Mouse (Mus musculus) spleen, postnatal 36 days (tissue): ENCODE results near the gene Cops4.

Source experiments
- DNase-seq, 2 experiments: peaks; one replicate each; pipeline ENCODE4 v3.0.0; 2022; ENCODE audit warnings: low spot score in 2 of 2, mixed read lengths in 1 of 2

The Cops4 gene

GRCm38 (mm10) chr5:100536638-100537037 is 18.5 kb downstream of the Cops4 start:
- peak; percentile 42 to 48 for DNase-seq

- peak; percentile 14 to 28 for DNase-seq
Observed at GRCm38 (mm10) chr5:100546294-100547080, 28.4 kb downstream of the Cops4 start.

- DNase-seq, result no peak
Observed at GRCm38 (mm10) chr5:100548236-100548635, 30.1 kb downstream of the Cops4 start.

GRCm38 (mm10) chr5:100549311-100549710 is 31.2 kb downstream of the Cops4 start:
- DNase-seq, result no peak

- no peak for DNase-seq
Observed at GRCm38 (mm10) chr5:100550151-100550550, 32.0 kb downstream of the Cops4 start.

- DNase-seq, result no peak
Observed at GRCm38 (mm10) chr5:100551952-100552351, 33.8 kb downstream of the Cops4 start.

GRCm38 (mm10) chr5:100553426-100553825 is 35.3 kb downstream of the Cops4 start:
- DNase-seq, result no peak

GRCm38 (mm10) chr5:100557019-100557418 is 38.9 kb downstream of the Cops4 start:
- no peak for DNase-seq

GRCm38 (mm10) chr5:100557537-100557936 is 39.4 kb downstream of the Cops4 start:
- DNase-seq, result no peak

- no peak for DNase-seq
Observed at GRCm38 (mm10) chr5:100558783-100559182, 40.7 kb downstream of the Cops4 start.

- DNase-seq, result no peak
Observed at GRCm38 (mm10) chr5:100559357-100559756, 41.2 kb downstream of the Cops4 start.

- DNase-seq, result peak; percentile 72
Observed at GRCm38 (mm10) chr5:100562702-100563101, 44.6 kb downstream of the Cops4 start.

GRCm38 (mm10) chr5:100566798-100567197 is 48.7 kb downstream of the Cops4 start:
- no peak for DNase-seq

- DNase-seq, result no peak
Observed at GRCm38 (mm10) chr5:100567258-100568032, 49.3 kb downstream of the Cops4 start.

- DNase-seq, result no peak
Observed at GRCm38 (mm10) chr5:100568177-100568576, 50.1 kb downstream of the Cops4 start.

GRCm38 (mm10) chr5:100568802-100569201 is 50.7 kb downstream of the Cops4 start:
- no peak for DNase-seq

GRCm38 (mm10) chr5:100569250-100569934 is 51.3 kb downstream of the Cops4 start:
- peak; percentile 75 to 82 for DNase-seq

- DNase-seq, result peak in 1 of 2 experiments; percentile 38
Observed at GRCm38 (mm10) chr5:100569997-100570595, 52.0 kb downstream of the Cops4 start.

- DNase-seq, result no peak
Observed at GRCm38 (mm10) chr5:100570716-100571115, 52.6 kb downstream of the Cops4 start.

- DNase-seq, result peak in 1 of 2 experiments; percentile 55
Observed at GRCm38 (mm10) chr5:100572069-100572468, 54.0 kb downstream of the Cops4 start, which contains the start of gene Plac8. Plac8 (minus strand) TSS chr5:100572245.

GRCm38 (mm10) chr5:100573256-100573655 is 55.1 kb downstream of the Cops4 start:
- peak in 1 of 2 experiments; percentile 48 for DNase-seq

GRCm38 (mm10) chr5:100574771-100575170 is 56.7 kb downstream of the Cops4 start:
- DNase-seq, result no peak
